Mouse (Mus musculus) CH12.LX (cell line): ENCODE measurements around the gene Wbp2. TPM values are rescaled to one million over a fixed set of nuclear protein-coding genes. Genes with fewer than 3 reads are reported as not detected.

Source experiments
- DNase-seq: peaks from one replicate; pipeline ENCODE4 v3.0.0-alpha.2; 2013; ENCODE audit errors: extremely low read depth
- H3K27ac ChIP-seq: 2 replicates; pipeline ENCODE4 v1.5.1; 2012; ENCODE audit warnings: low read depth, mild to moderate bottlenecking, control low read depth, moderate library complexity; ENCODE audit not compliant: insufficient read depth
- H3K27me3 ChIP-seq: replicated peaks from 2 replicates; pipeline ENCODE3; 2012; ENCODE audit warnings: inconsistent platforms
- H3K36me3 ChIP-seq, 2 experiments: replicated peaks in 1 of 2; 2 replicates each; pipeline versions ENCODE3 to v1.6.1; 2012; ENCODE audit warnings: inconsistent platforms in 1 of 2, low read length in 1 of 2, mild to moderate bottlenecking in 1 of 2, mixed read lengths in 1 of 2, moderate library complexity in 1 of 2; ENCODE audit not compliant: control insufficient read depth in 1 of 2, insufficient read depth in 1 of 2
- H3K4me1 ChIP-seq, 2 experiments: 2 replicates each; pipeline ENCODE4 v1.6.1; 2012; ENCODE audit warnings: inconsistent platforms in 1 of 2, moderate library complexity in 1 of 2; ENCODE audit not compliant: insufficient read depth in 2 of 2, control insufficient read depth in 1 of 2
- H3K4me2 ChIP-seq: 2 replicates; pipeline ENCODE4 v1.6.1; 2012; ENCODE audit warnings: low read depth, mild to moderate bottlenecking, control low read depth; ENCODE audit not compliant: poor library complexity, insufficient read depth, severe bottlenecking
- H3K4me3 ChIP-seq, 3 experiments: fragments of 150-350 bp in 1 of 3; sonication (generic) in 1 of 3; replicated peaks in 1 of 3; 2 replicates each; pipeline versions ENCODE3 to v1.5.1; 2011 to 2012; ENCODE audit warnings: low read depth in 2 of 3, low read length in 2 of 3, mild to moderate bottlenecking in 2 of 3, moderate library complexity in 2 of 3, control low read depth in 1 of 3, improper control_type of control experiment in 1 of 3, inconsistent platforms in 1 of 3, mixed read lengths in 1 of 3; ENCODE audit not compliant: poor library complexity in 1 of 3
- H3K79me2 ChIP-seq: replicated peaks from 2 replicates; pipeline ENCODE4 v1.6.1; 2012; ENCODE audit warnings: mild to moderate bottlenecking, moderate library complexity; ENCODE audit not compliant: control insufficient read depth, poor library complexity, insufficient read depth, severe bottlenecking; ENCODE audit errors: extremely low read depth
- H3K9ac ChIP-seq: 2 replicates; pipeline ENCODE4 v1.6.1; 2012; ENCODE audit warnings: low read depth, mild to moderate bottlenecking, control low read depth, moderate library complexity; ENCODE audit not compliant: insufficient read depth
- H3K9me3 ChIP-seq: replicated peaks from 2 replicates; pipeline ENCODE3; 2012; ENCODE audit warnings: low read length, inconsistent platforms, mixed read lengths
- CHD2 ChIP-seq: IDR thresholded peaks from 2 replicates; pipeline ENCODE4 v1.6.1; 2011; ENCODE audit warnings: low read length, improper control_type of control experiment
- E2F4 ChIP-seq: IDR thresholded peaks from 2 replicates; pipeline ENCODE4 v1.6.1; 2011; ENCODE audit warnings: low read depth, low read length, improper control_type of control experiment; ENCODE audit not compliant: insufficient replicate concordance
- ELF1 ChIP-seq: IDR thresholded peaks from 2 replicates; pipeline ENCODE4 v1.6.1; 2014; ENCODE audit warnings: low read depth, mild to moderate bottlenecking, inconsistent platforms, low read length, improper control_type of control experiment
- HCFC1 ChIP-seq: IDR thresholded peaks from 2 replicates; pipeline ENCODE4 v1.6.1; 2012; ENCODE audit warnings: low read depth, mild to moderate bottlenecking, inconsistent platforms, low read length, improper control_type of control experiment
- JUN ChIP-seq: IDR thresholded peaks from 2 replicates; pipeline ENCODE4 v1.6.1; 2011; ENCODE audit warnings: low read depth, mild to moderate bottlenecking, low read length, improper control_type of control experiment, moderate library complexity; ENCODE audit not compliant: insufficient read depth
- KAT2A ChIP-seq: IDR thresholded peaks from 2 replicates; pipeline ENCODE4 v1.6.1; 2012; ENCODE audit warnings: low read length, improper control_type of control experiment, inconsistent platforms; ENCODE audit not compliant: insufficient replicate concordance
- MAFK ChIP-seq: IDR thresholded peaks from 2 replicates; pipeline ENCODE4 v1.6.1; 2011; ENCODE audit warnings: low read length, improper control_type of control experiment; ENCODE audit not compliant: insufficient replicate concordance
- MEF2A ChIP-seq: IDR thresholded peaks from 2 replicates; pipeline ENCODE4 v1.6.1; 2014; ENCODE audit warnings: low read depth, mild to moderate bottlenecking, inconsistent platforms, low read length, improper control_type of control experiment, borderline replicate concordance
- MYC ChIP-seq: IDR thresholded peaks from 2 replicates; pipeline ENCODE4 v1.6.1; 2011; ENCODE audit warnings: low read depth, mild to moderate bottlenecking, improper control_type of control experiment, low read length
- NRF1 ChIP-seq: IDR thresholded peaks from 2 replicates; pipeline ENCODE4 v1.6.1; 2014; ENCODE audit warnings: low read depth, mild to moderate bottlenecking, inconsistent platforms, low read length, improper control_type of control experiment, moderate library complexity
- PAX5 ChIP-seq: IDR thresholded peaks from 2 replicates; pipeline ENCODE4 v1.6.1; 2012; ENCODE audit warnings: low read length, inconsistent platforms, mixed read lengths
- POLR2A ChIP-seq: IDR thresholded peaks from 2 replicates; pipeline ENCODE4 v1.6.1; 2011; ENCODE audit warnings: low read depth, mild to moderate bottlenecking, improper control_type of control experiment, low read length
- POLR2AphosphoS2 ChIP-seq: IDR thresholded peaks from 2 replicates; pipeline ENCODE4 v1.6.1; 2011; ENCODE audit warnings: low read depth, low read length, improper control_type of control experiment
- RCOR1 ChIP-seq: conservative IDR thresholded peaks from 2 replicates; pipeline ENCODE4 v1.6.1; 2012; ENCODE audit warnings: low read depth, mild to moderate bottlenecking, inconsistent platforms, low read length, improper control_type of control experiment
- SMC3 ChIP-seq: IDR thresholded peaks from 2 replicates; pipeline ENCODE4 v1.6.1; 2011; ENCODE audit warnings: low read depth, low read length, improper control_type of control experiment
- TCF12 ChIP-seq: IDR thresholded peaks from 2 replicates; pipeline ENCODE4 v1.6.1; 2014; ENCODE audit warnings: low read depth, mild to moderate bottlenecking, inconsistent platforms, low read length, improper control_type of control experiment
- UBTF ChIP-seq: IDR thresholded peaks from 2 replicates; pipeline ENCODE4 v1.6.1; 2012; ENCODE audit warnings: low read depth, mild to moderate bottlenecking, inconsistent platforms, low read length, improper control_type of control experiment, moderate library complexity
- USF1 ChIP-seq: IDR thresholded peaks from 2 replicates; pipeline ENCODE4 v1.6.1; 2014; ENCODE audit warnings: low read depth, mild to moderate bottlenecking, inconsistent platforms, low read length, improper control_type of control experiment
- ZKSCAN1 ChIP-seq: IDR thresholded peaks from 2 replicates; pipeline ENCODE4 v1.6.1; 2012; ENCODE audit warnings: low read depth, inconsistent platforms, low read length, improper control_type of control experiment, borderline replicate concordance
- ZMIZ1 ChIP-seq: IDR thresholded peaks from 2 replicates; pipeline ENCODE4 v1.6.1; 2012; ENCODE audit warnings: low read depth, mild to moderate bottlenecking, inconsistent platforms, low read length, improper control_type of control experiment
- dilution Hi-C: fragments of 300-500 bp; cut with MboI; formaldehyde crosslinking; loops from 2 replicates; pipeline ENCODE4 v1.14.3; 2020; ENCODE audit warnings: low sequenced_read_pairs; ENCODE audit not compliant: extremely low pct_unique_long_range_greater_than_20kb, extremely low pct_ligation_motif_present
- in situ Hi-C: fragments of 300-500 bp; cut with MboI; formaldehyde crosslinking; loops from 3 replicates; pipeline ENCODE4 v1.14.3; 2019; ENCODE audit warnings: low sequenced_read_pairs, low pct_ligation_motif_present, low pct_unique_long_range_greater_than_20kb, mixed read lengths
- polyA plus RNA-seq: library from polyadenylated mRNA; unstranded; fragments of >175 nt; gene quantifications from 2 replicates; pipeline ENCODE4 v1.2.1, GENCODE M21; 2012; ENCODE audit warnings: low read depth; ENCODE audit not compliant: insufficient read length
- total RNA-seq, 2 experiments: library from RNA; depleted of rRNA; stranded (reverse); fragments of 300-350 nt in 1 of 2; fragments of >200 nt in 1 of 2; gene quantifications; 2 replicates each; pipeline ENCODE4 v1.2.3; 2012 to 2014

Wbp2 gene
- total and polyA plus RNA-seq, 3 experiments: 15.2 to 97.1 (median 30.7) TPM

DNA sequence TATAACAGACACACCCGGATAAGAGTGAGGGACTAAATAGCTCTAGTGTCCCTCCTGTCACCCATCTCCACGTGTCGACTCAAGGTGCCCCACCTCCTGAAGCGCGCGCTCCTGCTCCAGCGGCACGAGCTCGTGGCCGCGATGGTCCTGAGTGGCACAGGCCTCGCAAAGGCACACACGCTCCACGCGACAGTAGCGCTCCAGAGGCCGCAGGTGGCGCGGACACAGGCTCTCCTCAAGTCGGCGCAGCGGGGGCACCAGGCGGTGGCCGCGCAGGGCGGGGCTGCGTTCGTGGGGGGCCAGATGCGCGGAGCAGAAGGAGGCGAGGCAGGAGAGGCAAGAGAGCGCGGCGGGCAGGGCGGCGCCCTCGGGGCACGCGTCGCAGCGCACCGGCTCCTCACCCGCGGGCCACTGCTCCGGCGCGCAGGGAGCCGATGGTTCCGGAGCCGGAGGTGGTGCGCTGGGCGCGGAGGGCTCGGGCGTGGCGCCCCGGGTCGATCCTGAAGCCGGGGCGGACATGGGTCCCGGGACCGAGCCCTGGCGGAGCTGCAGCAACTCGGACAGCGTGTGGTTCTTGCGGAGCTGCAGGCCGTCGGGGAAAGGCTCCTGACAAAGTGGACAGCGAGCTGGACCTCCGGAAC lies 22.8 kb upstream of the Wbp2 start:
- Histone ChIP-seq H3K4me1 (peaks cover 13 to 14% of the 10 kb centered on the region in 2 experiments), H3K9ac (no peak overlapping the region), H3K36me3 (no peaks in the 10 kb centered on the region), H3K9me3 (peaks cover 12% of the 10 kb centered on the region), H3K4me3 (no peak overlapping the region), H3K27me3 (no peaks in the 10 kb centered on the region), H3K79me2 (no peaks in the 10 kb centered on the region), H3K27ac (no peak overlapping the region), H3K4me2 (no peak overlapping the region)
- DNase-seq: no peak
- in situ Hi-C loops: no loop called here
- no peak for TF ChIP-seq PAX5
- no peak for TF ChIP-seq ELF1
- TF ChIP-seq ZKSCAN1: no peak
- TF ChIP-seq MYC: no peak
- no peak for TF ChIP-seq SMC3
- no peak for TF ChIP-seq HCFC1
- TF ChIP-seq UBTF: no peak
- no peak for TF ChIP-seq RCOR1
- TF ChIP-seq CHD2: no peak
- no peak for TF ChIP-seq MEF2A
- TF ChIP-seq ZMIZ1: no peak
- TF ChIP-seq POLR2AphosphoS2: no peak
- TF ChIP-seq NRF1: no peak
- dilution Hi-C loops: no loop called here

GRCm38 (mm10) chr11:116108464-116109137 lies 21.8 kb upstream of the Wbp2 start:
- Histone ChIP-seq H3K4me1 (peaks cover 18 to 24% of the 10 kb centered on the region in 2 experiments), H3K9ac (no peak overlapping the region), H3K27ac (no peak overlapping the region), H3K4me2 (no peak overlapping the region), H3K79me2 (no peaks in the 10 kb centered on the region), H3K27me3 (no peaks in the 10 kb centered on the region), H3K9me3 (peaks cover 12% of the 10 kb centered on the region), H3K4me3 (no peak overlapping the region), H3K36me3 (no peaks in the 10 kb centered on the region)
- DNase-seq: no peak
- in situ Hi-C loops (no loop called here), dilution Hi-C loops (no loop called here)
- TF ChIP-seq UBTF (no peak), ELF1 (no peak), TCF12 (no peak), E2F4 (no peak), KAT2A (no peak), MAFK (no peak), USF1 (no peak), POLR2A (no peak), JUN (no peak)
